Mouse (Mus musculus) lung, embryonic 14.5 days (tissue): ENCODE data around the gene Ubr1. TPM values are rescaled to one million over a fixed set of nuclear protein-coding genes. Genes with fewer than 3 reads are reported as not detected.
A peak's percentile ranks its signal among the peaks of the same experiment; 100 is the strongest.

Experiments used
- ATAC-seq: fragments of 200-750 bp; cut with Nextera tagmentation; 2 replicates; pipeline ENCODE4 v1.8.0; 2017; ENCODE audit warnings: mild to moderate bottlenecking, moderate TSS enrichment, moderate library complexity; ENCODE audit not compliant: insufficient read depth
- DNase-seq: peaks from one replicate; pipeline ENCODE4 v3.0.0-alpha.2; 2015
- H3K27ac ChIP-seq: fragments of 300-500 bp; sonication (generic); 2 replicates; pipeline ENCODE4 v1.5.1; 2014; ENCODE audit warnings: low read depth, mild to moderate bottlenecking, moderate library complexity
- H3K27me3 ChIP-seq: fragments of 300-500 bp; sonication (generic); 2 replicates; pipeline ENCODE4 v1.6.1; 2014; ENCODE audit warnings: low read length, control low read depth; ENCODE audit not compliant: insufficient read depth
- H3K36me3 ChIP-seq: fragments of 300-500 bp; sonication (generic); 2 replicates; pipeline ENCODE4 v1.6.1; 2014; ENCODE audit warnings: control low read depth; ENCODE audit not compliant: insufficient read depth
- H3K4me1 ChIP-seq: fragments of 300-500 bp; sonication (generic); 2 replicates; pipeline ENCODE4 v1.6.1; 2014; ENCODE audit warnings: antibody characterized with exemption, control low read depth; ENCODE audit not compliant: insufficient read depth
- H3K4me2 ChIP-seq: fragments of 300-500 bp; sonication (generic); 2 replicates; pipeline ENCODE4 v1.6.1; 2014; ENCODE audit warnings: mild to moderate bottlenecking
- H3K4me3 ChIP-seq: fragments of 300-500 bp; sonication (generic); 2 replicates; pipeline ENCODE4 v1.5.1; 2014; ENCODE audit warnings: low read depth, low read length
- H3K9ac ChIP-seq: fragments of 300-500 bp; sonication (generic); 2 replicates; pipeline ENCODE4 v1.6.1; 2014
- H3K9me3 ChIP-seq: fragments of 300-500 bp; sonication (generic); 2 replicates; pipeline ENCODE4 v1.6.1; 2016; ENCODE audit warnings: low read depth, low read length, control low read depth
- CTCF ChIP-seq: IDR thresholded peaks from 2 replicates; pipeline ENCODE4 v1.5.1; 2016; ENCODE audit warnings: antibody characterized with exemption, low read depth
- WGBS: fragments of 180-500 bp; shearing (Covaris S2); extraction: QIAGEN DNeasy Blood & Tissue Kit; methylation state at CpG from one replicate; pipeline ENCODE4 v1.1.7; 2014; 5-methylcytosine and 5-hydroxymethylcytosine counted together
- polyA plus RNA-seq: library from polyadenylated mRNA; unstranded; fragments of >200 nt; fragmentation: Nextera tagmentation; extraction: Ambion mirVana; gene quantifications from 2 replicates; pipeline ENCODE4 v1.2.1, GENCODE M21; 2014

The Ubr1 gene
- 26.5 and 30.0 TPM in 2 replicates for polyA plus RNA-seq

GRCm38 (mm10) chr2:120970559-120971080 is at the start of gene Ubr1:
Ubr1 (minus strand) TSS chr2:120970715.
- ATAC-seq: peak; percentile 91
- Histone ChIP-seq H3K4me1 (peaks cover 5% of the 10 kb centered on the region; the same call in 1 of the 2 replicates), H3K9me3 (no peaks in the 10 kb centered on the region), H3K27ac (peak within 1 kb of the TSS; percentile 81), H3K27me3 (no peaks in the 10 kb centered on the region), H3K9ac (peak within 1 kb of the TSS; percentile 79), H3K4me2 (peak within 1 kb of the TSS; percentile 82), H3K36me3 (no peaks in the 10 kb centered on the region), H3K4me3 (peak within 1 kb of the TSS; percentile 84)
- 0 out of 2 replicates have a peak, but pooled peaks have one; percentile 5 for TF ChIP-seq CTCF
- under 1% methylated on average over 39 of the region's 39 CpGs for WGBS
- DNase-seq: peak; percentile 94

GRCm38 (mm10) chr2:121017151-121017550 is 46.6 kb upstream of the Ubr1 start:
- H3K4me1 ChIP-seq: no peaks in the 10 kb centered on the region
- no peaks in the 10 kb centered on the region for H3K27me3 ChIP-seq
- peaks cover 25% of the 10 kb centered on the region for H3K36me3 ChIP-seq
- no peak overlapping the region for H3K9ac ChIP-seq
- no peak for TF ChIP-seq CTCF
- H3K27ac ChIP-seq: no peak overlapping the region
- WGBS: 92% methylated on average over 1 of the region's 1 CpGs
- H3K9me3 ChIP-seq: no peaks in the 10 kb centered on the region
- no peak for DNase-seq
- no peak overlapping the region for H3K4me3 ChIP-seq
- H3K4me2 ChIP-seq: no peak overlapping the region
- ATAC-seq: no peak

- no peak for ATAC-seq
Measured at GRCm38 (mm10) chr2:121016226-121016625, 45.7 kb upstream of the Ubr1 start.

GRCm38 (mm10) chr2:121015507-121015906 is 45.0 kb upstream of the Ubr1 start:
- H3K4me1 ChIP-seq: no peaks in the 10 kb centered on the region
- H3K9ac ChIP-seq: no peak overlapping the region
- no peak overlapping the region for H3K4me3 ChIP-seq
- no peak for ATAC-seq
- no peaks in the 10 kb centered on the region for H3K27me3 ChIP-seq
- no peak overlapping the region for H3K4me2 ChIP-seq
- H3K27ac ChIP-seq: no peak overlapping the region
- 88% methylated on average over 2 of the region's 2 CpGs for WGBS
- H3K9me3 ChIP-seq: no peaks in the 10 kb centered on the region
- no peak for DNase-seq
- no peak for TF ChIP-seq CTCF
- peaks cover 27% of the 10 kb centered on the region for H3K36me3 ChIP-seq

More at GRCm38 (mm10) chr2:121016226-121016625, 45.7 kb upstream of the Ubr1 start:
- H3K4me3 ChIP-seq: no peak overlapping the region
- no peak overlapping the region for H3K27ac ChIP-seq
- H3K4me2 ChIP-seq: no peak overlapping the region
- H3K9me3 ChIP-seq: no peaks in the 10 kb centered on the region
- no peak for DNase-seq
- no peak overlapping the region for H3K9ac ChIP-seq
- no peaks in the 10 kb centered on the region for H3K4me1 ChIP-seq
- no peak for TF ChIP-seq CTCF
- 83% methylated on average over 9 of the region's 9 CpGs for WGBS
- H3K36me3 ChIP-seq: peaks cover 27% of the 10 kb centered on the region
- H3K27me3 ChIP-seq: no peaks in the 10 kb centered on the region

GRCm38 (mm10) chr2:121012676-121013075 is 42.2 kb upstream of the Ubr1 start:
- H3K27ac ChIP-seq: no peak overlapping the region
- H3K27me3 ChIP-seq: no peaks in the 10 kb centered on the region
- H3K4me2 ChIP-seq: no peak overlapping the region
- H3K4me3 ChIP-seq: no peak overlapping the region
- H3K9me3 ChIP-seq: no peaks in the 10 kb centered on the region
- WGBS: 79% methylated on average over 9 of the region's 9 CpGs
- H3K9ac ChIP-seq: no peak overlapping the region
- no peak for TF ChIP-seq CTCF
- no peaks in the 10 kb centered on the region for H3K4me1 ChIP-seq
- peaks cover 24% of the 10 kb centered on the region for H3K36me3 ChIP-seq
- no peak for ATAC-seq
- DNase-seq: no peak

- DNase-seq: no peak
- peak overlapping the region; percentile 61 for H3K9ac ChIP-seq
- H3K4me1 ChIP-seq: no peaks in the 10 kb centered on the region
- no peak overlapping the region for H3K27ac ChIP-seq
- no peaks in the 10 kb centered on the region for H3K27me3 ChIP-seq
- H3K4me2 ChIP-seq: peak overlapping the region; percentile 75
- H3K9me3 ChIP-seq: no peaks in the 10 kb centered on the region
- WGBS: 16% methylated on average over 5 of the region's 5 CpGs
- peak overlapping the region; percentile 71 for H3K4me3 ChIP-seq
- TF ChIP-seq CTCF: no peak
- no peak for ATAC-seq
- peaks cover 16% of the 10 kb centered on the region for H3K36me3 ChIP-seq
Measured at GRCm38 (mm10) chr2:121009071-121009677, 38.7 kb upstream of the Ubr1 start.

GRCm38 (mm10) chr2:121008664-121009007 is 38.1 kb upstream of the Ubr1 start:
- peaks cover 14% of the 10 kb centered on the region for H3K36me3 ChIP-seq
- no peaks in the 10 kb centered on the region for H3K4me1 ChIP-seq
- H3K4me3 ChIP-seq: peak overlapping the region; percentile 71
- H3K27ac ChIP-seq: peak overlapping the region; percentile 28; the same call in 1 of the 2 replicates
- H3K9ac ChIP-seq: peak overlapping the region; percentile 61
- DNase-seq (no peak), ATAC-seq (peak; percentile 18; the same call in 1 of the 2 replicates)
- no peaks in the 10 kb centered on the region for H3K9me3 ChIP-seq
- under 1% methylated on average over 12 of the region's 12 CpGs for WGBS
- no peak for TF ChIP-seq CTCF
- no peaks in the 10 kb centered on the region for H3K27me3 ChIP-seq
- peak overlapping the region; percentile 75 for H3K4me2 ChIP-seq
